Mouse (Mus musculus): ENCODE results near the gene Rhox13. TPM values are rescaled to one million over a fixed set of nuclear protein-coding genes. Genes with fewer than 3 reads are reported as not detected.
A peak's percentile ranks its signal among the peaks of the same experiment; 100 is the strongest.

The Rhox13 gene
- total RNA-seq (2021), result not detected

- intact Hi-C loops (cut with DNase I), result no loop called here
- no peak for DNase-seq (ENCODE audit: extremely low spot score in 1 of 2, low spot score in 2 of 2)
These were observed at the start of gene Rhox13 for GRCm38 (mm10) chrX:38120982-38121381. Gene Rhox13, plus strand, starts transcription at chrX:38121219.

- intact Hi-C loops (cut with DNase I), result loop anchor here (10.0 kb wide), 1 partner anchor 91 kb away; no protein-coding TSS in a partner anchor
- peak; percentile 15 to 34 for DNase-seq (ENCODE audit: extremely low spot score in 1 of 2, low spot score in 2 of 2)
These were observed 36.8 kb upstream of the Rhox13 start for GRCm38 (mm10) chrX:38084226-38084625.

GRCm38 (mm10) chrX:38085041-38085440 lies 36.0 kb upstream of the Rhox13 start, which contains the start of gene Rhox11:
Gene Rhox11, minus strand, starts transcription at chrX:38085141.
- intact Hi-C loops (cut with DNase I), result loop anchor here (10.0 kb wide), 1 partner anchor 90 kb away; no protein-coding TSS in a partner anchor
- DNase-seq (ENCODE audit: extremely low spot score in 1 of 2, low spot score in 2 of 2), result no peak

GRCm38 (mm10) chrX:38110807-38111206 lies 10.2 kb upstream of the Rhox13 start, which contains the start of gene Rhox12:
Gene Rhox12, minus strand, starts transcription at chrX:38110907.
- no peak for DNase-seq (ENCODE audit: extremely low spot score in 1 of 2, low spot score in 2 of 2)
- intact Hi-C loops (cut with DNase I), result no loop called here

GRCm38 (mm10) chrX:38121478-38121877 lies 459 bp downstream of the Rhox13 start:
- intact Hi-C loops (cut with DNase I), result no loop called here
- no peak for DNase-seq (ENCODE audit: extremely low spot score in 1 of 2, low spot score in 2 of 2)

GRCm38 (mm10) chrX:38159097-38159496 lies 38.1 kb downstream of the Rhox13 start:
- intact Hi-C loops (cut with DNase I), result no loop called here
- no peak for DNase-seq (ENCODE audit: extremely low spot score in 1 of 2, low spot score in 2 of 2)

- intact Hi-C loops (cut with DNase I), result no loop called here
- no peak for DNase-seq (ENCODE audit: extremely low spot score in 1 of 2, low spot score in 2 of 2)
These were observed 44.3 kb downstream of the Rhox13 start for GRCm38 (mm10) chrX:38165315-38165714.

- DNase-seq (ENCODE audit: extremely low spot score in 1 of 2, low spot score in 2 of 2), result no peak
- intact Hi-C loops (cut with DNase I), result no loop called here
These were observed 45.0 kb downstream of the Rhox13 start for GRCm38 (mm10) chrX:38166064-38166463.

- intact Hi-C loops (cut with DNase I), result no loop called here
- no peak for DNase-seq (ENCODE audit: extremely low spot score in 1 of 2, low spot score in 2 of 2)
These were observed 45.6 kb downstream of the Rhox13 start for GRCm38 (mm10) chrX:38166592-38166991.

Other genes starting within 250 kb of the Rhox13 start
- not detected for gene Rhox8, start 242.3 kb upstream of the Rhox13 start, total RNA-seq (2021)
- not detected for gene Rhox7b, start 224.0 kb upstream of the Rhox13 start, total RNA-seq (2021)
- gene Rhox9, start 219.4 kb upstream of the Rhox13 start, total RNA-seq (2021), result not detected
- not detected for gene Btg1-ps1, start 102.4 kb upstream of the Rhox13 start, total RNA-seq (2021)
- not detected for gene Btg1-ps2, start 78.1 kb upstream of the Rhox13 start, total RNA-seq (2021)
- gene Rhox10, start 54.7 kb upstream of the Rhox13 start, total RNA-seq (2021), result not detected
- gene Rhox11, start 36.1 kb upstream of the Rhox13 start, total RNA-seq (2021), result not detected
- gene Rhox12, start 10.3 kb upstream of the Rhox13 start, total RNA-seq (2021), result not detected
- gene Zbtb33, start 68.6 kb downstream of the Rhox13 start, total RNA-seq (2021), result 10 to 100 TPM; 21.5 to 21.7 TPM
- 10 to 100 TPM; 13.6 to 15.6 TPM for gene Tmem255a, start 131.2 kb downstream of the Rhox13 start, total RNA-seq (2021)
- gene Atp1b4, start 195.0 kb downstream of the Rhox13 start, total RNA-seq (2021), result not detected

Data from left cerebral cortex, postnatal 10 days (tissue).